Mouse (Mus musculus) liver, adult (tissue): Measurements from ENCODE around the gene Uqcr10.

Experiments
- GATA4 ChIP-seq: IDR thresholded peaks from 2 replicates; pipeline ENCODE4 v1.6.1; 2014; ENCODE audit warnings: mild to moderate bottlenecking, low read length; ENCODE audit not compliant: insufficient replicate concordance

The Uqcr10 gene

GRCm38 (mm10) chr11:4704072-4704964 is at the start of gene Uqcr10, which contains the start of gene Zmat5:
TSS of gene Uqcr10 (minus strand) at chr11:4704342.
TSS of gene Zmat5 (plus strand) at chr11:4704678.
- TF ChIP-seq GATA4: peak; percentile 26; the same call in 1 of the 2 replicates

GRCm38 (mm10) chr11:4752836-4753235 is 48.7 kb upstream of the Uqcr10 start:
- no peak for TF ChIP-seq GATA4

- no peak for TF ChIP-seq GATA4
Observed at GRCm38 (mm10) chr11:4750263-4750662, 46.1 kb upstream of the Uqcr10 start.

- no peak for TF ChIP-seq GATA4
Observed at GRCm38 (mm10) chr11:4747285-4747684, 43.1 kb upstream of the Uqcr10 start.

- no peak for TF ChIP-seq GATA4
Observed at GRCm38 (mm10) chr11:4746733-4747132, 42.6 kb upstream of the Uqcr10 start, which contains the start of gene Cabp7. TSS of gene Cabp7 (minus strand) at chr11:4746778.

GRCm38 (mm10) chr11:4745969-4746368 is 41.8 kb upstream of the Uqcr10 start:
- no peak for TF ChIP-seq GATA4

- TF ChIP-seq GATA4: no peak
Observed at GRCm38 (mm10) chr11:4744691-4745090, 40.5 kb upstream of the Uqcr10 start.

GRCm38 (mm10) chr11:4740785-4741184 is 36.6 kb upstream of the Uqcr10 start:
- no peak for TF ChIP-seq GATA4

GRCm38 (mm10) chr11:4738719-4739118 is 34.6 kb upstream of the Uqcr10 start:
- TF ChIP-seq GATA4: no peak

GRCm38 (mm10) chr11:4737682-4738081 is 33.5 kb upstream of the Uqcr10 start:
- TF ChIP-seq GATA4: no peak

- TF ChIP-seq GATA4: no peak
Observed at GRCm38 (mm10) chr11:4736355-4736754, 32.2 kb upstream of the Uqcr10 start.

- TF ChIP-seq GATA4: no peak
Observed at GRCm38 (mm10) chr11:4734179-4734578, 30.0 kb upstream of the Uqcr10 start.

- no peak for TF ChIP-seq GATA4
Observed at GRCm38 (mm10) chr11:4731781-4732180, 27.6 kb upstream of the Uqcr10 start.

GRCm38 (mm10) chr11:4730913-4731312 is 26.8 kb upstream of the Uqcr10 start:
- no peak for TF ChIP-seq GATA4

- TF ChIP-seq GATA4: no peak
Observed at GRCm38 (mm10) chr11:4730096-4730495, 26.0 kb upstream of the Uqcr10 start.

- no peak for TF ChIP-seq GATA4
Observed at GRCm38 (mm10) chr11:4729603-4730002, 25.5 kb upstream of the Uqcr10 start.
